Mouse (Mus musculus): ENCODE results near the gene Hectd4. TPM values are rescaled to one million over a fixed set of nuclear protein-coding genes. Genes with fewer than 3 reads are reported as not detected.

Hectd4 gene
- polyA plus RNA-seq, 1 experiment from 2014 or later, result 17.1 TPM

DNA sequence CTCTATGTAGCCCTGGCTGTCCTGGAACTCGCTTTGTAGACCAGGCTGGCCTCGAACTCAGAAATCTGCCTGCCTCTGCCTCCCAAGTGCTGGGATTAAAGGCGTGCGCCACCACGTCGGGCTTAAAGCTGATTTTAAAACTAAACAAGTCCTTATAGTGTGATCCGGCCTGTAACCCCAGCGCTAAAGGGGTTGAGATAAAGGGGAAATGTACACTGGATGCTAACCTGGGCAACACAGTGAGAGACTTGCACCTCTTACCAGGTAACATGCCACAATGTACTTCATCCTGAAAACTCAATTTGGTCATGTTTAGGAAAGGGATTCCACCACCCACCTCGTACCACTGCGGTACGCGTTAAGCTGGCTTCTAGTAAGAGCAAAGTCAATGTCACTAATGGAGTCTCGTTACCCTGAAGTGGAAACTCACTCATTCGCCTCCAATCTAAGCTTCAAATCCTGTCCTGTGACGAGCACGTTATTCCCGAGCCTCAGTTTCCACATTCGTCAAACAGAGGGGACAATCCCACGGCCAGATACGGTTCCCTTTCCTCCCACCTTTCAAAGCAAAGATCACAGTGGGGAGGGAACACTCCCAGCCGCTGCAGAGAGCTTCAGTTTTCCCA, 29.7 kb upstream of the Hectd4 start:
- peak overlapping the region; percentile 95 for H3K4me3 ChIP-seq (ENCODE audit: low read length)
- no peaks in the 10 kb centered on the region for H3K27me3 ChIP-seq (replicated peaks; ENCODE audit: control insufficient read depth, insufficient read depth, low read length)
- peaks cover 41% of the 10 kb centered on the region for H3K4me1 ChIP-seq (ENCODE audit: control insufficient read depth, insufficient read depth, low read depth, low read length)
- H3K27ac ChIP-seq (ENCODE audit: low read depth, low read length), result peak overlapping the region; percentile 81
- no peak for ATAC-seq
- H3K9me3 ChIP-seq (ENCODE audit: control insufficient read depth, low read length), result no peaks in the 10 kb centered on the region
- no peaks in the 10 kb centered on the region for H3K36me3 ChIP-seq (ENCODE audit: control insufficient read depth, insufficient read depth, low read length)
- WGBS, result 32% methylated on average over 21 of the region's 21 CpGs
- peak overlapping the region; percentile 85 for H3K4me2 ChIP-seq (ENCODE audit: low read length)
- peak overlapping the region; percentile 97 for H3K9ac ChIP-seq (ENCODE audit: low read depth, low read length)

DNA sequence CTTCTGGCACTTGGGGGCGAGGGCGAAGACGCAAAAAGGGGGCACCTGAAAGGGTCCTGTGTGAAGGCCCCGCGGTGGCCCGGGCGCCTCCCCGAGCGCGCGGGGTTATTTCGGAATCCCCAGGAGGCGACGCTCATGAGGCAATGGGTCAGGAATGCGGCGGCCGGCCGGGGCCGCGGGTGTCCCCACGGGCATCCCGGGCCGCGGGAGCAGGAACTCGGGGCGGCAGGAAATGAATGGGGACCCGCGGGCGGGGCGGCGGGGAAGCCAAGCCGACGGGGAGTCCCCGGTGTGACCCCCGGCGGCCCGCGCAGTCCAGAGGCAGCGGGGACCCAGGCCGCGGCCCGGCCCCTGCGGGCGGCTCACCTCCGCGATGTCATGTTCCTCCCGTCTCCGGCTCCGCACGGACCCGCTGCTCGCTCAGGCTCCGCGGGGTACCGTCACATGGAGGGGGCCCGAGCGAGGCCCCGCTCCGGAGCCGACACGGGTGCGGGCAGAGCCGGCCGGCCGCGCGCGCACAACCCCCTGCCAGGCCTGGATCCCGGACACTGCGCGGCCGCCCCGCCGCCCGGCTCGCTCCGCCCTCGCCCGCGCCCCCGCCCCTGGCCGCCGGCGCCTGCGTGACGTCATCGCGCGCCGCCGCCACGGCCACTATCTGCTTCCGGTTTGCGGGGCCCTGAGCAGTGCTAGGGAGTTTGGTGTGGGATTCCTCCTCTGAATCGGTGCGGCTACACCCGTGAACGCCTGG, 29.0 kb upstream of the Hectd4 start, which contains the start of gene Ptpn11:
TSS of gene Ptpn11 (minus strand) at position 562 of the 748 bp plus-strand sequence.
- Histone ChIP-seq H3K9ac (ENCODE audit: low read depth, low read length) (peak within 1 kb of the TSS; percentile 97), H3K4me1 (ENCODE audit: control insufficient read depth, insufficient read depth, low read depth, low read length) (peaks cover 35% of the 10 kb centered on the region), H3K27me3 (replicated peaks; ENCODE audit: control insufficient read depth, insufficient read depth, low read length) (no peaks in the 10 kb centered on the region), H3K36me3 (ENCODE audit: control insufficient read depth, insufficient read depth, low read length) (no peaks in the 10 kb centered on the region), H3K9me3 (ENCODE audit: control insufficient read depth, low read length) (no peaks in the 10 kb centered on the region), H3K27ac (ENCODE audit: low read depth, low read length) (peak within 1 kb of the TSS; percentile 81), H3K4me3 (ENCODE audit: low read length) (peak within 1 kb of the TSS; percentile 95), H3K4me2 (ENCODE audit: low read length) (peak within 1 kb of the TSS; percentile 87)
- peak; percentile 97 for ATAC-seq
- WGBS, result under 1% methylated on average over 83 of the region's 98 CpGs

DNA sequence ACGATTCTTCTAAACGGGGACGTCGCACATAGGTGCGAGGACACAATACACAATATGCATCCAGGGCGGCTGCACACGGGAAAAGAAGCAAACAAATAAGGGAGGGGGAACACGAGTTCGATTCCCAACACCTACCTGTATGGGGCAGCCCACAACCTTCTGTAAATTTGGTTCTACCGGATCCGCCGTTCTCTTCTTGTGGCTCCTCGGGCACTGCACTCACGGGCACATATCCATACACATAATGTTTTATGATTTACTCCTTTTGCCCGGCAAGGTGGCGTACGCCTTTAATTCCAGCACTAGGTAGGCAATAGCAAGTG, 28.5 kb upstream of the Hectd4 start:
- H3K9ac ChIP-seq (ENCODE audit: low read depth, low read length), result peak overlapping the region; percentile 71
- no peaks in the 10 kb centered on the region for H3K36me3 ChIP-seq (ENCODE audit: control insufficient read depth, insufficient read depth, low read length)
- H3K27me3 ChIP-seq (replicated peaks; ENCODE audit: control insufficient read depth, insufficient read depth, low read length), result no peaks in the 10 kb centered on the region
- peaks cover 31% of the 10 kb centered on the region for H3K4me1 ChIP-seq (ENCODE audit: control insufficient read depth, insufficient read depth, low read depth, low read length)
- peak overlapping the region; percentile 87 for H3K4me2 ChIP-seq (ENCODE audit: low read length)
- ATAC-seq, result peak; percentile 66
- peak overlapping the region; percentile 71 for H3K27ac ChIP-seq (ENCODE audit: low read depth, low read length)
- H3K9me3 ChIP-seq (ENCODE audit: control insufficient read depth, low read length), result no peaks in the 10 kb centered on the region
- peak overlapping the region; percentile 95 for H3K4me3 ChIP-seq (ENCODE audit: low read length)
- 10% methylated on average over 17 of the region's 17 CpGs for WGBS

DNA sequence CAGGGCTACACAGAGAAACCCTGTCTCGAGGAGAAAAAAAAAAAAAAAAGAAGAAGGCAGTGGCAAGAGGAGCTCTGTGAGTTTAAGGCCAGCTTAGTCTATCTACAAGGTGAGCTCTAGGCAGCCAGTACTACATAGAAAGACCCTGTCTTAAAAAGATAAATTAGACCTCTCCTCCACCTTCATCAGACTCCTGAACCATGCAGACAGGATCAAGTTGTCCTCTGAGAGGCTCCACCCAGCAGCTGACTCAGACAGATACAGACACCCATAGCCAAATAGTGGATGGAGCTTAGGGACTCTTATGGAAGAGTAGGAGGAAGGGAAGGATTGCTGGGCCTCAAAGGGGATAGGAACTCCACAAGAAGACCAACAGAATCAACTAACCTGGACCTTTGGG, 25.8 kb upstream of the Hectd4 start:
- no peak overlapping the region for H3K4me3 ChIP-seq (ENCODE audit: low read length)
- WGBS, result 29% methylated on average over 1 of the region's 1 CpGs
- H3K27me3 ChIP-seq (replicated peaks; ENCODE audit: control insufficient read depth, insufficient read depth, low read length), result no peaks in the 10 kb centered on the region
- no peak overlapping the region for H3K27ac ChIP-seq (ENCODE audit: low read depth, low read length)
- no peaks in the 10 kb centered on the region for H3K36me3 ChIP-seq (ENCODE audit: control insufficient read depth, insufficient read depth, low read length)
- no peak for ATAC-seq
- no peak overlapping the region for H3K4me2 ChIP-seq (ENCODE audit: low read length)
- no peak overlapping the region for H3K9ac ChIP-seq (ENCODE audit: low read depth, low read length)
- no peaks in the 10 kb centered on the region for H3K9me3 ChIP-seq (ENCODE audit: control insufficient read depth, low read length)
- H3K4me1 ChIP-seq (ENCODE audit: control insufficient read depth, insufficient read depth, low read depth, low read length), result peaks cover 17% of the 10 kb centered on the region

DNA sequence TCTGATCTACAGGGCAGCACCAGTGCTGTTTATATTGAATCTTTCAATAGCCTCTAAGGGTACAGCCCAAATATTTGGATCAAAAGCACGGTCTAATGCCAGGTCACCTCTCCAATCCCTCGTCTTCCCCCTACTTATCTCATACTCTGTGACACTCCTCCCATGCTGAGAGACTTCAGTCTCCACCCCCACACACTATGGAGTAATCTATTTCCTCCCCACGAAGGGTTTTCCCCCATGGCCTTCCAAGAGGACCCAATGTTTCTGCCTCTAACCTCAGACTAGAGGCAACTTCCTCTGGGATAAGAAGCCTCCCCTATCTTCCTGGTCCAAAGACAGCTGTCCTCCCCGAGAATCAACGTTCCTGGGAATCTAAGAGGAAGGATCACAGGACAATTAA, 23.3 kb upstream of the Hectd4 start:
- ATAC-seq, result no peak
- H3K4me3 ChIP-seq (ENCODE audit: low read length), result no peak overlapping the region
- 50% methylated on average over 5 of the region's 5 CpGs for WGBS
- H3K9me3 ChIP-seq (ENCODE audit: control insufficient read depth, low read length), result no peaks in the 10 kb centered on the region
- H3K9ac ChIP-seq (ENCODE audit: low read depth, low read length), result no peak overlapping the region
- no peak overlapping the region for H3K27ac ChIP-seq (ENCODE audit: low read depth, low read length)
- no peaks in the 10 kb centered on the region for H3K36me3 ChIP-seq (ENCODE audit: control insufficient read depth, insufficient read depth, low read length)
- 0 out of 2 replicates have a peak, but pooled peaks cover 2% of the 10 kb centered on the region for H3K27me3 ChIP-seq (replicated peaks; ENCODE audit: control insufficient read depth, insufficient read depth, low read length)
- H3K4me2 ChIP-seq (ENCODE audit: low read length), result no peak overlapping the region
- H3K4me1 ChIP-seq (ENCODE audit: control insufficient read depth, insufficient read depth, low read depth, low read length), result peaks cover 2% of the 10 kb centered on the region

DNA sequence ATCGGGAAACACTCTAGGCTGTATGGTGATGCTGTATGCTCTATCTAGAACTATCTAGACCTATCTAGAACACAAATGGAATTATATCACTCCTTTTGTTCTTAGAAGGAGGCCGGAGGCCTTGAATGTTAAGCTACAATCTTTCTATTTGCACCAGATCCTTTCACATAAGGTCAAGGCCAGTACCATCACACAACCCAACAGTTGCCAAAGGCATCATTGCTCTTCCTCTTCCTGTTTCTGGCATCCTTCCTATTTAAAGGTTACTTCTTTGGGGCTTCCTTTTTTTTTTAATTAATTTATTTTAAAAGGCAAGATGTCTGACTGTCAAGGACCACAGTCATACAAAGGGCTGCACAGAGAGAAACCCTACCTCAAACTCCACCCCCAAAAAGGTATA, 22.7 kb upstream of the Hectd4 start:
- Histone ChIP-seq H3K36me3 (ENCODE audit: control insufficient read depth, insufficient read depth, low read length) (no peaks in the 10 kb centered on the region), H3K9ac (ENCODE audit: low read depth, low read length) (no peak overlapping the region), H3K4me3 (ENCODE audit: low read length) (no peak overlapping the region), H3K4me2 (ENCODE audit: low read length) (no peak overlapping the region), H3K27ac (ENCODE audit: low read depth, low read length) (no peak overlapping the region), H3K4me1 (ENCODE audit: control insufficient read depth, insufficient read depth, low read depth, low read length) (no peaks in the 10 kb centered on the region), H3K9me3 (ENCODE audit: control insufficient read depth, low read length) (no peaks in the 10 kb centered on the region), H3K27me3 (replicated peaks; ENCODE audit: control insufficient read depth, insufficient read depth, low read length) (0 out of 2 replicates have a peak, but pooled peaks cover 2% of the 10 kb centered on the region)
- 85% methylated on average over 2 of the region's 2 CpGs for WGBS
- no peak for ATAC-seq

DNA sequence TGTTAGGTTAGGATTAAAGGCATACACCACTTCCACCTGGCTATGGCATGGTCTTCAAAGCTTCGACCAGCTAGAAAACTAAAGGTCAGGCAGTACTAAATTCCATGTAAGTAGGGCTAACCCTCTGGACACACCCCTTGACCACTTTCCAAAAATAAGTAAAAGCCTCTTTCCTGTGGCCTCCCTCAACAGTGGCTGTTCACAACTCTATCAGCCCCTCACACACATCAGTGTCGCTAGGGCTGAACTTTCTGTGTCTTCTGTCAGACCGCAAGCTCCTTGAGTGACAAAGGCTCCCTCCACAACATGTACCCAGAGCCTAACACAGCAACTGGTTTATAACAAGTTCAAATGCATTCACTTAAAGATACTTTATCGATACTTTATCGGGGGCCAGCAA, 21.6 kb upstream of the Hectd4 start:
- no peak overlapping the region for H3K4me3 ChIP-seq (ENCODE audit: low read length)
- no peak overlapping the region for H3K9ac ChIP-seq (ENCODE audit: low read depth, low read length)
- no peaks in the 10 kb centered on the region for H3K36me3 ChIP-seq (ENCODE audit: control insufficient read depth, insufficient read depth, low read length)
- ATAC-seq, result no peak
- H3K27me3 ChIP-seq (replicated peaks; ENCODE audit: control insufficient read depth, insufficient read depth, low read length), result 0 out of 2 replicates have a peak, but pooled peaks cover 2% of the 10 kb centered on the region
- no peak overlapping the region for H3K4me2 ChIP-seq (ENCODE audit: low read length)
- H3K9me3 ChIP-seq (ENCODE audit: control insufficient read depth, low read length), result no peaks in the 10 kb centered on the region
- no peaks in the 10 kb centered on the region for H3K4me1 ChIP-seq (ENCODE audit: control insufficient read depth, insufficient read depth, low read depth, low read length)
- 87% methylated on average over 5 of the region's 5 CpGs for WGBS
- no peak overlapping the region for H3K27ac ChIP-seq (ENCODE audit: low read depth, low read length)

DNA sequence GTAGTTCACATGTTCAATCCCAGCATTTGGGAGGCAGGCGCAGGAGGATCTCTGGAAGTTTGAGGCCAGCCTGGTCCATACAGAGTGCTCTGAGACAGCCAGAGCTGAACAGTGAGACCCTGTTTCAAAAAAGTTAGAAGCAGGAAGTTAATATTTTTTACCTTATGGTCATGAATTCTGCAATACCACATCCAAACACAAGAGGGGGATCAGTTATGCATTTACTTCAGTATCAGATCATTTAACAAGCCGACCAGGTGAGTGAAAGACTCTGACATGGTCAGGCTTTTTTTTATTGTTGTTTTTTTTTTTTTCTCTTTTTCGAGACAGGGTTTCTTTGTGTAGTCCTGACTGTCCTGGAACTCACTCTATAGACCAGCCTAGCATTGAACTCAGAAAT, 18.3 kb upstream of the Hectd4 start:
- Histone ChIP-seq H3K27me3 (replicated peaks; ENCODE audit: control insufficient read depth, insufficient read depth, low read length) (0 out of 2 replicates have a peak, but pooled peaks cover 2% of the 10 kb centered on the region), H3K27ac (ENCODE audit: low read depth, low read length) (no peak overlapping the region), H3K36me3 (ENCODE audit: control insufficient read depth, insufficient read depth, low read length) (peaks cover 6% of the 10 kb centered on the region; the same call in 1 of the 2 replicates), H3K9me3 (ENCODE audit: control insufficient read depth, low read length) (no peaks in the 10 kb centered on the region), H3K4me1 (ENCODE audit: control insufficient read depth, insufficient read depth, low read depth, low read length) (peaks cover 11% of the 10 kb centered on the region), H3K9ac (ENCODE audit: low read depth, low read length) (no peak overlapping the region), H3K4me3 (ENCODE audit: low read length) (no peak overlapping the region), H3K4me2 (ENCODE audit: low read length) (no peak overlapping the region)
- 46% methylated on average over 3 of the region's 3 CpGs for WGBS
- ATAC-seq, result no peak

DNA sequence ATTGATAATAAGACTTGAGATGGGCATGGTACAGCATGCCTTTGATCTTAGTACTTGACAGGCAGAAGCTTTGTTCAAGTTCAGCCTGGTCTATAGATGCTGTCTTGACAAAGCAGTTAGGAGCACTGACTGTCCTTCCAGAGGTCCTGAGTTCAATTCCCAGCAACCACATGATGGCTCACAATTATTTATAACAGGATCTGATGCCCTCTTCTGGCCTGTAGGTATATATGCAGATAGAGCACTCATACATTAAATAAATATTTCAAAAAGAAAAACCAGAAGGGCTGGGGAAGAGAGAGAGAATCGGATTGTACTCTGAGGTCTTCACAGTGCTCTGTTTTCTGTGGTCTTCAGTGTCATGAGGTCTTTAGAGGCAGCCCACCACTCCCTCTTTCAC, 17.6 kb upstream of the Hectd4 start:
- no peak overlapping the region for H3K9ac ChIP-seq (ENCODE audit: low read depth, low read length)
- H3K9me3 ChIP-seq (ENCODE audit: control insufficient read depth, low read length), result no peaks in the 10 kb centered on the region
- no peak overlapping the region for H3K4me2 ChIP-seq (ENCODE audit: low read length)
- no peak for ATAC-seq
- H3K27me3 ChIP-seq (replicated peaks; ENCODE audit: control insufficient read depth, insufficient read depth, low read length), result 0 out of 2 replicates have a peak, but pooled peaks cover 2% of the 10 kb centered on the region
- no peak overlapping the region for H3K4me3 ChIP-seq (ENCODE audit: low read length)
- H3K27ac ChIP-seq (ENCODE audit: low read depth, low read length), result no peak overlapping the region
- WGBS, result 85% methylated on average over 1 of the region's 1 CpGs
- peaks cover 11% of the 10 kb centered on the region for H3K4me1 ChIP-seq (ENCODE audit: control insufficient read depth, insufficient read depth, low read depth, low read length)
- H3K36me3 ChIP-seq (ENCODE audit: control insufficient read depth, insufficient read depth, low read length), result peaks cover 6% of the 10 kb centered on the region; the same call in 1 of the 2 replicates

Measured in hindbrain, embryonic 16.5 days (tissue).